Mouse (Mus musculus): ENCODE measurements around the gene Pim2.
"Not testable (repeated sequence)": the region's sequence is repeated elsewhere in the genome, so short reads cannot be mapped to it uniquely, and the experiment has no call there.

Pim2 gene

DNA sequence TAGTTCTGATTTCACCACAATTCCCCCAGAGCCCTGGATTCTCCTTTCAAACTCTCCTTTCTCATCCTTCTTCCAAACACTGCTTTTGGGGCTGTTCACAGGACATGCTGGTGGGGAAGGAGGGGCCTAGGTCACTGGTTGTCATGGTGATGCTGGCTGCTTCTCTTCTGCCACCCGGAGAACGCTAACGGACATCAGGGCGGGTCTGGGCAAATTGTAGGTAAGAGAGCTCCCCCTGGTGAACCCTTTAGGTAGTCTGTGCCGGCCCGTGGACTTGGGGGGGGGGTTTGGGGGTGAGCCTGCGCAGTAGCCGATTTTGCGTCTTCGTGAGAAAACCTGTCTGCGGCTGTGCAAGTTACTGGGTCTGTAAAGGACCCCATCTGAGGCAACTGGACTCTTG, 1.8 kb downstream of the Pim2 start:
- no peak for TF ChIP-seq GATA4 (IDR thresholded peaks at IDR 0.05; ENCODE audit: insufficient replicate concordance, low read length)

GRCm38 (mm10) chrX:7883841-7884567, 5.9 kb downstream of the Pim2 start, which contains the start of gene Slc35a2:
Gene Slc35a2 (plus strand): TSS chrX:7884028.
- TF ChIP-seq GATA4 (IDR thresholded peaks at IDR 0.05; ENCODE audit: insufficient replicate concordance, low read length): no peak

DNA sequence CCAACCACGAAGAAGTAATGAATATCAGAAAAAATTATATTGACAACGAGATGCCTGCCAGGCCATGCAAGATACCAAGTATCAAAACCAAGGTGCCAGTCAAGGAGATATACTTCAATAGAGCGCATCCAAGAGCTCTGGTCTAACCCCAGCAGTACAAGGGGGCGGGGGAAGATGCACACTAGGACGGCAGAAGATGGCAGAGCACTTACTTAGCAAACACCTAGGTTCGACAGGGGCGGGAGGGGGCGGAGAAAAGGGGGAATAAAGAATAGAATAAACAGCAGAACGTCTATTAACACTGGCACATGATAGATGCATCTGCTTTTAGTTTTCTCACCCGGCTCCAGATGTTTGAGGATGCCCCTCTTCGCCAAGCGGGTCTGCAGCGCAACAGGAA, 20.1 kb downstream of the Pim2 start:
- TF ChIP-seq GATA4 (IDR thresholded peaks at IDR 0.05; ENCODE audit: insufficient replicate concordance, low read length): no peak

DNA sequence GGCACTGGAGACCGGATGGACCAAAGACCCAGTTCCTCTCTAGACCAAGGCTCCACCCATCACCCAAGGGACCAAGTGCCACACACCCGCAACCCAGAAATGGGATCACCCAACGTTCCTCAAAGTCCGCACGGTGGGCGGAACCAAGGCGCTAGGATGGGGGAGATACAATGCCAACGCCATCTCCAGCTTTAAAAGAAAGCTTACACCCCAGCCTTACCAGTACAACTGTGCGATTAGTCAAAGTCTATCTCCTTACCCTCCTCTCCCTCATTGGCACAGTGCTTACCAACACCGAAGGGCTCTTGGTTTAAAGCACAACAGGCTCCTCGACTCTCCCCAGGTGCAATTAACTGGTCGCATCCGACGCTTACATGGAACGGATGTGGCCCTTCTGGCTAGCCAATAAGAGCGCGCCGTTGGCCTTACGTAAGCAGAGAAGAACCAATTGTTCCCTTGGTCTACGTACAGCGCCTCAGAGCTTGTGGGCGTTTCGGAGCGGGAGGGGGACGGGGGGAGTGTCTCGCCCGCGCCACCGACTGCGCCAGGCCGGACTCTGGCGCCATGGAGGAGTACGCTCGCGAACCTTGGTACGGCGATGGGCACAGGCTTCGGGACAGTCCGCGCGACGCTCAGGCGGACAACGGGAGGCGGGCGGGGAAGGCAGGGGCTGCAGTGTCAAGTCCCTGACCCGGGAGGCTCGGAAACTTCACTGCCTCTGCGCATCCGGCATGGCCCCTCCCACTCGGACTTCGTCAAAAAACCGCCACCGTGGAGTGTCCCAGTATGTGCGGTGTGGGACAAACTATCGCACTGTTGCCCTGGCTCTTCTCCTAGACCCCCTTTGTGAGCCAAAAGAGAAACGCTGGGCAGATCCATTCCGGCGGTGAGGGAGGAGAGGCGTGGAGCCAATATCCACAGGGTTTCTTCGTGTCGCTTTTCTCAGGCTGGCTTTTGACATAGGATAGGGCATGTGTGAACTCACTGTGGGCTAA, 21.1 kb downstream of the Pim2 start, which contains the start of the genes Pqbp1 and Timm17b:
Gene Pqbp1, minus strand, starts transcription at position 390 of the 995 bp plus-strand sequence.
Gene Timm17b, plus strand, starts transcription at position 478 of the 995 bp plus-strand sequence.
- no peak for TF ChIP-seq GATA4 (IDR thresholded peaks at IDR 0.05; ENCODE audit: insufficient replicate concordance, low read length)

DNA sequence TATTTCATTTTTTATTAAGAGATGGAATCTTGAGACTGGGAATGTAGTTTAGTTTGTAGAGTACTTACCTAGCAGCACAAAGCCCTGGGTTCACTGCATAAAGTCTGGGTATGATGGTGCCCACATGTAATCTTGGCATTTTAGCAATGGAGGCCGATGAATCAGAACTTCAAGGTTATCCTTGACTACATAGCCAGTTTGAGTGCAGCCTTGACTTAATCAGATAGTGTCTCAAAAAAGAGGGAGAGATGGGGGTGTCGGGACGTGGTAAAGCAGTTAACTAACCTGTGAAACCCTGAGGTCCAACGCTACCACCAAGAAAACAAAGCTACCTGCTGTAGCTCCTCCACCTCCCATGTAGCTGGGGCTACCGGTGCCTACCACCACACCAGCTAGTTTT, 26.4 kb downstream of the Pim2 start:
- TF ChIP-seq GATA4 (IDR thresholded peaks at IDR 0.05; ENCODE audit: insufficient replicate concordance, low read length): no peak

DNA sequence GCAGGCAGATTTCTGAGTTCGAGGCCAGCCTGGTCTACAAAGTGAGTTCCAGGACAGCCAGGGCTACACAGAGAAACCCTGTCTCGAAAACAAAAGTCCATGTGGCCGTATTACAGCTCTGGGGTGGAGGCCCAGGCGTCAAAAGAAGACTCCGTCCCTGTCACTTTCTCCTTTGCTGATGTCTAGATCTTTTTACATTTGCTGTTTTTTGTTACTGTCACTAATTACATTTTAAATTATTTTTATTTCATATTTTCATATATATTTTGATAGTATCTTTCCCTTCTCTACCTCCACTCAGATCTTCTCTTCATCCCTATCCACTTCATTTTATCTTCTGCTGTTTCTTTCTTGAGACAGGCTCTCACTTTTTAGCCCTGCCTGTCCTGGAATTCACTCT, 29.7 kb downstream of the Pim2 start, which contains the start of gene Gm10491:
Gene Gm10491, minus strand, starts transcription at position 101 of the 400 bp plus-strand sequence.
- no peak for TF ChIP-seq GATA4 (IDR thresholded peaks at IDR 0.05; ENCODE audit: insufficient replicate concordance, low read length)

- not testable (repeated sequence) for TF ChIP-seq GATA4 (IDR thresholded peaks at IDR 0.05; ENCODE audit: insufficient replicate concordance, low read length)
These were observed 31.2 kb downstream of the Pim2 start, which contains the start of gene Gm10490 for GRCm38 (mm10) chrX:7909242-7909641. Gene Gm10490 (plus strand): TSS chrX:7909542.

- no peak for TF ChIP-seq GATA4 (IDR thresholded peaks at IDR 0.05; ENCODE audit: insufficient replicate concordance, low read length)
These were observed 32.4 kb downstream of the Pim2 start for GRCm38 (mm10) chrX:7910473-7910872.

DNA sequence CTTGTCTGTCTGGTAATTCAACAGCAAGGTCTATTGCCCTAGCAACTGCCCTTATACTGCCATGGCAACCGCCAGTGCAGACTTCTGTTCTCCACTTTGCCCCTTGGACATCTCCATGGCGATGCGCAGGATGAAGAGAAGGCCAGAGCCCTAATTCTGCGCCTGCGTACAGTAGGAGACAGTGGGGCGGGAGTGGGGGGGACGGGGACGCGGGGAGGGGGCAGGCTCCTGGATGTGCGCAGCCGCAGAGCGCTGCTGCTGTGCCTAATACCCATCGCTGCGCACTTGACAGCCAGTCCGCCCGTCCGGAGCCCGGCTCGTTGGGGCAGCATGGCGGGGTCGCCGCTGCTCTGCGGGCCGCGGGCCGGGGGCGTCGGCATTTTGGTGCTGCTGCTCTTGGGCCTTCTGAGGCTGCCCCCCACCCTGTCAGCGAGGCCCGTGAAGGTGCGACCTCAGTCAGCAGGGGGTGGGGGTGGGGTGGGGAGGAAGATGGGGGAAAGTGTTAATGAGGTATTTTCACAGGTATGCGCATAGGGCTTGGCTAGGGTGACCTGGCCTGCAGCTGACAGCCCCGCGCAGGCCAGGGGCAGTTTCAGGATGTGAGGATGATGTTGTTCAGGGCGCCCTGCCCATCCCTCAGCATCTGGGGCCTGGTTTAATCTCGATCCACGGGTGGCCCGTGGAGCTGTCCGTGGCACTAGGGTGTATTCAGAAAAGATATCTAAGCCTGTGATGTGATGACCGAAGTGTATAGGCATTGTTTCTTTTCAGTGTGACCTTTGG, 41.7 kb downstream of the Pim2 start, which contains the start of gene Pcsk1n:
Gene Pcsk1n, plus strand, starts transcription at position 222 of the 783 bp plus-strand sequence.
- TF ChIP-seq GATA4 (IDR thresholded peaks at IDR 0.05; ENCODE audit: insufficient replicate concordance, low read length): no peak

DNA sequence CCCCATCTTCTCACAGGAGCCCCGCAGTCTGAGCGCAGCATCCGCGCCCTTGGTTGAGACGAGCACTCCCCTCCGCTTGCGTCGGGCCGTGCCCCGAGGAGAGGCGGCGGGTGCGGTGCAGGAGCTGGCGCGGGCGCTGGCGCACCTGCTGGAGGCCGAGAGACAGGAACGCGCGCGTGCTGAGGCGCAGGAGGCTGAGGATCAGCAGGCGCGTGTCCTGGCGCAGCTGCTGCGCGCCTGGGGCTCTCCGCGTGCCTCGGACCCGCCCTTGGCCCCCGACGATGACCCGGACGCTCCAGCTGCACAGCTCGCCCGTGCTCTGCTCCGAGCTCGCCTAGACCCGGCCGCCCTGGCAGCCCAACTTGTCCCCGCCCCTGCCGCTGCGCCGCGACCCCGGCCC, 44.0 kb downstream of the Pim2 start:
- TF ChIP-seq GATA4 (IDR thresholded peaks at IDR 0.05; ENCODE audit: insufficient replicate concordance, low read length): no peak

GRCm38 (mm10) chrX:7926266-7926665, 48.2 kb downstream of the Pim2 start:
- no peak for TF ChIP-seq GATA4 (IDR thresholded peaks at IDR 0.05; ENCODE audit: insufficient replicate concordance, low read length)

DNA sequence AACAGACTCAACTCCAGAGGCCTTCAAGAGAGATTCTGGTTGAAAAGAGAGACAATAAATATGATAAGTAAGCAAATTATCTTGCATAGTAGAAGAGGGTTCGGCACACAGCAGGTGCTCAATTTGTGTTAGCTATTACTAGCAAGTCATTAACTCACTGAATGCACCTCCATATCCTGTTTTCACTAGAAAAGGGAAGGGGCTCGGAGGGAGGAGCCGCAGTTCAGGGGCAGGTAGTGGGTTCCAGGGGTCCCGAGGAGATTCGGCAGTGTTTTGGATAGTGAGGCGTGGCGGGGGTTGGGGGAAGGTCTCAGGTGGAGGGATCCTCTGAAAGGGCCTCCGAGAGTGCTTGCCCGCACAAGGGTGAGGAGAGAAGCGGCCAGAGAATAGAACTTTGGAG, 49.1 kb downstream of the Pim2 start:
- no peak for TF ChIP-seq GATA4 (IDR thresholded peaks at IDR 0.05; ENCODE audit: insufficient replicate concordance, low read length)

DNA sequence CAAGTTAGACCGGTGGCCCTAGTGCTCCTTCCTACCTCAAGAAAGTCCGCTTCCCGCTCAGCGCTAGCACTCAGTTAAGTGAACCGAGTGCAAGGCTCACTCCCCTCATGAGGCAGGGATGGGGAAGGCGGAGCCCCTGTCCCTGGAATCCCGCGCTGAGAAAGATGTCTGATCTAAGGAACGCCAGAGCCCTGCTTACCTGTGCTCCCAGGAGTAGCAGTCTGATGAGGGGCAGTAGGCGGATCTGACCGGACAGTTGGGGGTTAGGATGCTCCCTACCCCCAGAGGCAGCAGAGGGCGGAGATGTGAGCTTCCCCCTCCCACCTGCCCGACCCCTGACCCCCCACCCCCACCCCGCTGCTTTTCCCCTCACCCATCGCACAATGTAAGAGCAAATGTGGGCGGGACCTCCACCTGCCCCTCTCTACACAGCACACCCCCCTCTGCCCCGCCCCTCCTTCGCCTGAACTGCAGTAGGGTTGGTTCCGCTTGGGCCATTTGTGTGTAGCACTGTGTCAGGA, 50.3 kb downstream of the Pim2 start, which contains the start of gene Eras:
Gene Eras, minus strand, starts transcription at position 338 of the 521 bp plus-strand sequence.
- TF ChIP-seq GATA4 (IDR thresholded peaks at IDR 0.05; ENCODE audit: insufficient replicate concordance, low read length): no peak
